Mouse (Mus musculus): ENCODE data around the gene Krtap19-4.

Gene Krtap19-4

DNA sequence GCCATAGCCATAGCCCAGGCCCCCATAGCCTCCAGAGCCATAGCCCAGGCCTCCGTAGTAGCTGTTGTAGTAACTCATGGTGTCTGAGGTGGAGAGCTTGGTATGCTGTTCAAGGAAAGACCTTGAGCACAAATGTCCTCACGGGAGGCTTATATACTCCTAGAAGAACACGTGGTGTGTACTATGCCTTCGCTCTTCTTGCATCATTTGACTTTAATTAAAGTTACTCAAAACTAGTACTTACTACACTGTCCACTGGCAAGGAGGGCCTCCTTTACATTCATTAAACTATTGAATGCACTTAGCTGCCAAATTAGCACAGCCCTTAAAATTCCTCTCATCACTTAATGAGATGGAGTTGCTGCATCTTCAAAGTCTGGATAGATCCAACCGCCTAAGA lies at the start of gene Krtap19-4:
Krtap19-4 (minus strand) TSS at position 101 of the 400 bp plus-strand sequence.
- no peak for DNase-seq (ENCODE audit: low read depth in 2 of 2, low spot score in 2 of 2)

DNA sequence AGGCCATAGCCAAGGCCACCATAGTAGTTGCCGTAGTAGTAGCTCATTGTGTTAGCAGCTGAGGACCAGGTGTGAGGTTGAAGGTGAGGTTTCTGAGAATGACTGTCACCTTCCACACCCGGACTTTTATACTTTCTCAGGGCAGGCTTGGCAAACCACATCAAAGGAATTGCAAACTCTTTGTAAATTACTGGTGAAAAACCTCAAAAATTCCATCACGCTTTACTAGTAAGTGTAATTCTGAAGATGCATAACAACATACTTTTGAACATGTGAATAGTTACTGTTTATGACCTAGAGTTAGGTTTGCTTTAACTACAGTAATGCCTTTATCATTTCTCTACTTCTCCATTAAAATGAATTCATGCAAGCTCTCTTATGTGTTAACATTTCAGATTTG lies 47.3 kb upstream of the Krtap19-4 start, which contains the start of gene Krtap19-9b:
Krtap19-9b (minus strand) TSS at position 101 of the 400 bp plus-strand sequence.
- DNase-seq (ENCODE audit: low read depth in 2 of 2, low spot score in 2 of 2), result no peak

DNA sequence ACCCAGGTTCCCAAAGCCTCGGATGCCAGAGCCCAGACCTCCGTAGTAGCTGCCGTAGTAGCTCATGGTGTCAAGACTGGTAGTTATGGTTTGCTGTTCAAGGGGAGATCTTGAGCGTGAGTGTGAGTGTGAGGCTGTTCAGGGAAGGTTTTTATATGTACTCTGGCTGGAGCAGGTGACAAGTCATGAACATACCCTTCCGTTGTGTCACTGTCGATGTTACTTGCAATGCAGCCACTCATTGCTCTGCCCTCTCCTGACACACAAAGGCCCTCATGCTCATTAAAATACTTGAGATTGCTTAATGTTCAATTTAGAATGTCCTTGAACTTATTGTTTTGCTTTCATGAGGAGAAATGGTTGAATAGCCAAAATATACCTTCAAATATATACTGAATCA lies 11.5 kb upstream of the Krtap19-4 start, which contains the start of gene Krtap19-5:
Krtap19-5 (minus strand) TSS at position 101 of the 400 bp plus-strand sequence.
- no peak for DNase-seq (ENCODE audit: low read depth in 2 of 2, low spot score in 2 of 2)

DNA sequence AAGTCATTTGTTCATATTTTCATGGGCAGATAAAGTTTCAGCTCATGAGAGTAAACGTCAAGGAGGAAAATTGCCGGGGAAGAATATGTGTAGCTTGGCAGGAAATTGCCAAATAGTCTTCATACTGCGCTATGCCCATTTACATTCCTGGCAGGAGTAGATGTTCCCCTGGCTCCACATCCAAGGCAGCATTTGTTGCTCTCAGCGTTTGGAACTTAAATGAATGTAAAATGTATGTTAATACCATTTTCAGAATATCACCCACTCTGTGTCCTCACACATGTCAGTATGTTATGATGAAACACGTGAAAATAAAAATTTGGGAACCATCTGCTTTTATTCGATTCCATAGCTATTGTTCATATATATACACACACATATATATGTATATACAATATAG lies 2.0 kb upstream of the Krtap19-4 start:
- no peak for DNase-seq (ENCODE audit: low read depth in 2 of 2, low spot score in 2 of 2)

DNA sequence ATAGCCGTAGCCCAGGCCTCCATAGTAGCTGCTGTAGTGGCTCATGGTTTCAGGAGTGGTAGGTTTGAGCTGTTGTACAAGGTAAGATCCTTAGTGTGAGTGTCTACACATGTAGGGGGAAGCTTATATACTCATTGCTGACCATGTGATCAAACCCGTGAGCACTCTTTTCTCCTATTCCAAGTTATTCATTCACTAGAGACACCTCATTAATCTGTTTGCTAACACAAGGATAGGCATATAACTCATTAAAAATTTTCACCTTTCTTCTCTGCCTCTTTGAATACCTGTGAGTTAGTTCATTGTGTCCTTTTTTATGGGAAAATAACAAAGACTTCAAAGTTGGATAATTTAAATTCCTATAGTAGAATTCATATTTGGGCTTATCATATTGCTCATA lies 7.0 kb downstream of the Krtap19-4 start, which contains the start of gene Krtap19-3:
Krtap19-3 (minus strand) TSS at position 101 of the 400 bp plus-strand sequence.
- no peak for DNase-seq (ENCODE audit: low read depth in 2 of 2, low spot score in 2 of 2)

DNA sequence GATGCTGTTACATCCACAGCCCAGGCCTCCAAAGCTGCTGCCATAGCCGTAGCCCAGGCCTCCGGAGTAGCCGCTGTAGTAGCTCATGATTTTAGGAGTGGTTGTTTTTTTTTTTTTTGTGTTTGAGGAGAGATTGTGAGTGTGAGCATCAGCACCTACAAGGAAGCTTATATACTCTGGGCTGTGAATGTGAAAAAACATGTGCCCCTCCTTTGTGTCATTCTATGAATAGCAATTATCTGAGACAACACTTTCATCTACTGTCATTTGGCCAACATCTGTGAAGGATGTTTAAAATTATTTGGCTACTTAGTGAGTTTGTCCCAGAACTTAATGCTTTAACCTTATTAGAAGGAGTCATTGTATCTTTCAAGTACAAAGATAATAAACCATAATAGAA lies 10.7 kb downstream of the Krtap19-4 start, which contains the start of gene Krtap19-2:
Krtap19-2 (minus strand) TSS at position 101 of the 400 bp plus-strand sequence.
- no peak for DNase-seq (ENCODE audit: low read depth in 2 of 2, low spot score in 2 of 2)

DNA sequence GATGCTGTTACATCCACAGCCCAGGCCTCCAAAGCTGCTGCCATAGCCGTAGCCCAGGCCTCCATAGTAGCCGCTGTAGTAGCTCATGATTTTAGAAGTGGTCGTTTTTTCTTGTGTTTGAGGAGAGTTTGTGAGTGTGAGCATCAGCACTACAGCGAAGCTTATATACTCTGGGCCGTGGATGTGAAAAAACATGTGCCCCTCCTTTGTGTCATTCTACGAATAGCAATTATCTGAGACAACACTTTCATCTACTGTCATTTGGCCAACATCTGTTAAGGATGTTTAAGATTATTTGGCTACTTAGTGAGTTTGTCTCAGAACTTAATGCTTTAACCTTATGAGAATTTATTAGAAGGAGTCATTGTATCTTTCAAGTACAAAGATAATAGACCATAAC lies 15.6 kb downstream of the Krtap19-4 start, which contains the start of gene Krtap19-1:
Krtap19-1 (minus strand) TSS at position 101 of the 400 bp plus-strand sequence.
- no peak for DNase-seq (ENCODE audit: low read depth in 2 of 2, low spot score in 2 of 2)

DNA sequence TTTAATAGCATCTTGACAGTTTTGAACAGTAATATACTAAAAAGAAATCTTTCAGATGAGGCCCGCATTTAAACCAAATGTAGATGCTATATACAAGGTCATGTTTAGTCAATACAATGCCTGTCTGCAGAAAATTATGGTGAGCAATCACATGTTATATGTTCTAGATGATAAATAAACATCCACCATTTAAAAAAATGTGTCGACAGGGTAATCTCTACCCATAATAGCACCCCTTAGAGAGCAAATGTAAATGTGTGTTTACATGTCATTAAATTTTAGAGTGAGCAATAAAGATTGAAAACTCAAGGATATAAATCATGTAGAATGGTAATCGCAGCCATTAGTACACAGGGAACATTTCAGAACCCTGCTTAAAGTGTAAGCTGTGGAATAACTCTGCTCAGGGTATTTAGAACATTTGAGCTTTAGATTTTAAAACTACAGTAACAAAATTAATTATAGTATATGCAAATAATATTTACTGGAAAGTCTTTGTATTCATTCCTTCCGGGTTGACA lies 19.9 kb downstream of the Krtap19-4 start:
- DNase-seq (ENCODE audit: low read depth in 2 of 2, low spot score in 2 of 2), result no peak

DNA sequence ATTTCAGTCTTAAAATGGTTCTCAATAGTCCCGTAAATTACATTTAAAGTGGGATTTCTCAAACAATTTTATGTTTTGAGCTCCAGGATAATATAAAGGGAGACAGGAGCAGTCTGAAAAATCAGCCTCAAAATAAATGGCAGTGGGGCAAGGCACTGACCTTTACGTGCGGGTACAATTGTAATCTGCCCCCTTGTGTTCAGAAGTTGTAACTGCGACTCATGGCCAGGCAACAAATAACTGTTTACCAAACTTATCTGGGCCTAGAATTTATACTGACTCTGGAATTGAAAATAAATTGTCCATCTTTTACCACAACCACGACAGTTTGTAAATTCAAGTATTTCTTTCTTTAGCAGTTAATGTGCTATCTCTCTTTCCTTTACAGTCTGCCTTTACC lies 33.4 kb downstream of the Krtap19-4 start:
- DNase-seq (ENCODE audit: low read depth in 2 of 2, low spot score in 2 of 2), result no peak

DNA sequence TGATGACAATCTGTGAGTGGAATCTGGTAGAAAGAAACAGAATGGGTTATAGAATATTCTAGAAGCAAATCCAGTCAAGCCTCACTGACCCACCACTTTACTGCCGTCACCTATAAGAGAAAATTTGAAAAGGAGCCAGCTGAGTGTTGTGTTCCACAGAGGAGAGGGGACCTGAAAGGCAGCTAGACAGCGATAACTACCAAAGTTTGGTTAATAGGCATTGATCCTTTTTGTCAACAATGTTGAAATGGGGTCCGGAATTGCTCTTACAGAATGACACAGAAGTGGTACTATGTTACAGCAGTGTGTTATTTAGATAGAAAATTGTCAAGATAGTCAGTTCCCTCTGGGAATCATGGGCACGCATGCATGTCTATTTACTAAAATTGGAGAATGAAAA lies 36.3 kb downstream of the Krtap19-4 start:
- DNase-seq (ENCODE audit: low read depth in 2 of 2, low spot score in 2 of 2), result no peak

DNA sequence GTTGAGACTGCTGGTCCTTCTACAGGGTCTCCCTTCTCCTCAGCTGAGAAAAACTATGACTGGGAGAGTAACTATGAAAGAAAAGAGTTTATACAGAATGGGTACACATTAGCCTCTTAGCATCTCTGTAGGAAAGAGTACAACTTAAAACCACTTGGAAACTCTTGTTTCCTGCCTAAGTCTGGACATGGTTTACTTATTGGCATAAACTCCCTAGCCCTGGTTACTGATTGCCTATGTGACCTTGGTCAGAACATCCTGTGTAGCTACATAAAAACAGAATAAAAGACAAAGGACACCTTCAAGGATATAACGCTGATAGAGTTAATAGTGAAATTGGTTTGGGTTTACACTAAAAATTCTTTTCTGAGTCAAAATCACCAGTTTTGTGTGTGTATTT lies 37.5 kb downstream of the Krtap19-4 start:
- no peak for DNase-seq (ENCODE audit: low read depth in 2 of 2, low spot score in 2 of 2)

Data from CD8-positive naive resting alpha-beta T cell, adult 2 months (primary cell).